Mouse (Mus musculus): Measurements from ENCODE around the gene Btbd10.

The Btbd10 gene

GRCm38 (mm10) chr7:113292193-113292592 lies 77.0 kb downstream of the Btbd10 start:
- no peak for DNase-seq

- DNase-seq, result no peak
Measured at GRCm38 (mm10) chr7:113291741-113292140, 77.5 kb downstream of the Btbd10 start.

- DNase-seq, result no peak
Measured at GRCm38 (mm10) chr7:113289211-113289610, 80.0 kb downstream of the Btbd10 start.

GRCm38 (mm10) chr7:113285405-113285804 lies 83.8 kb downstream of the Btbd10 start:
- DNase-seq, result no peak

GRCm38 (mm10) chr7:113279246-113279645 lies 89.9 kb downstream of the Btbd10 start:
- DNase-seq, result no peak

- DNase-seq, result no peak
Measured at GRCm38 (mm10) chr7:113278493-113278892, 90.7 kb downstream of the Btbd10 start.

GRCm38 (mm10) chr7:113277245-113277644 lies 91.9 kb downstream of the Btbd10 start:
- no peak for DNase-seq

GRCm38 (mm10) chr7:113272338-113272997 lies 96.7 kb downstream of the Btbd10 start:
- peak; percentile 41 for DNase-seq

- DNase-seq, result no peak
Measured at GRCm38 (mm10) chr7:113270991-113271390, 98.2 kb downstream of the Btbd10 start.

- DNase-seq, result peak; percentile 71
Measured at GRCm38 (mm10) chr7:113270551-113270950, 98.6 kb downstream of the Btbd10 start.

GRCm38 (mm10) chr7:113269921-113270320 lies 99.3 kb downstream of the Btbd10 start:
- DNase-seq, result no peak

GRCm38 (mm10) chr7:113269081-113269480 lies 100.1 kb downstream of the Btbd10 start:
- no peak for DNase-seq

- peak; percentile 81 for DNase-seq
Measured at GRCm38 (mm10) chr7:113268287-113268686, 100.9 kb downstream of the Btbd10 start.
